Mouse (Mus musculus) lung, adult 2 months (tissue): ENCODE data around the gene Ccl6.

Experiments
- CTCF ChIP-seq: fragments of 200-500 bp; IDR thresholded peaks from 2 replicates; pipeline ENCODE4 v1.5.1; 2011; ENCODE audit warnings: mild to moderate bottlenecking, low read length, control low read depth; ENCODE audit not compliant: insufficient read depth
- POLR2A ChIP-seq: fragments of 200-500 bp; IDR thresholded peaks from 2 replicates; pipeline ENCODE4 v1.6.1; 2011; ENCODE audit warnings: low read depth, mild to moderate bottlenecking, control low read depth, low read length, borderline replicate concordance; ENCODE audit errors: extremely low read depth

GRCm38 (mm10) chr11:83634898-83635297 is 42.0 kb upstream of the Ccl6 start:
- TF ChIP-seq POLR2A (no peak), CTCF (no peak)
